Mouse (Mus musculus) cerebellum, adult 11 months (tissue): ENCODE measurements around the gene Glrb.

Experiments used
- DNase-seq: peaks from one replicate; pipeline ENCODE4 v3.0.0; 2022

The Glrb gene

GRCm38 (mm10) chr3:80818619-80819018 lies 94.8 kb downstream of the Glrb start:
- DNase-seq: no peak

- DNase-seq: no peak
Measured at GRCm38 (mm10) chr3:80813734-80814133, 99.7 kb downstream of the Glrb start.

- no peak for DNase-seq
Measured at GRCm38 (mm10) chr3:80812237-80812636, 101.2 kb downstream of the Glrb start.

- DNase-seq: peak; percentile 19
Measured at GRCm38 (mm10) chr3:80805327-80805726, 108.1 kb downstream of the Glrb start.

GRCm38 (mm10) chr3:80803811-80804210 lies 109.6 kb downstream of the Glrb start:
- no peak for DNase-seq

GRCm38 (mm10) chr3:80803211-80803610 lies 110.2 kb downstream of the Glrb start:
- no peak for DNase-seq

GRCm38 (mm10) chr3:80802596-80803081 lies 110.8 kb downstream of the Glrb start, which contains the start of gene Gria2:
Gria2 (minus strand) TSS chr3:80802835.
- DNase-seq: peak; percentile 89

GRCm38 (mm10) chr3:80801827-80802310 lies 111.6 kb downstream of the Glrb start:
- no peak for DNase-seq

GRCm38 (mm10) chr3:80800995-80801826 lies 112.2 kb downstream of the Glrb start:
- DNase-seq: peak; percentile 77

- DNase-seq: peak; percentile 49
Measured at GRCm38 (mm10) chr3:80800299-80800994, 113.0 kb downstream of the Glrb start.

- no peak for DNase-seq
Measured at GRCm38 (mm10) chr3:80797935-80798334, 115.5 kb downstream of the Glrb start.

GRCm38 (mm10) chr3:80796764-80797163 lies 116.7 kb downstream of the Glrb start:
- DNase-seq: no peak

- DNase-seq: no peak
Measured at GRCm38 (mm10) chr3:80795284-80795683, 118.2 kb downstream of the Glrb start.
